ENCODE assay signal across 8 mouse cellular contexts in genomic region chr3:123385118-123385485, GRCm38 (mm10). TPM values are rescaled to one million over a fixed set of nuclear protein-coding genes. Genes with fewer than 3 reads are reported as not detected.
DNase-seq lines count a peak whose midpoint lies in the region; ATAC-seq and TF ChIP-seq lines count a peak whose summit lies in the region.

No protein-coding gene starts in this region.

- peak overlapping the region; percentile 89 for H3K27ac ChIP-seq in embryonic facial prominence, embryonic 10.5 days (replicated peaks)
- peak overlapping the region; percentile 95 for H3K27ac ChIP-seq in hindbrain, embryonic 15.5 days (replicated peaks)
- peak overlapping the region; percentile 92 for H3K27ac ChIP-seq in midbrain, embryonic 16.5 days (ENCODE audit: low read length)

- TF ChIP-seq CTCF in lung, adult 2 months (IDR thresholded peaks at IDR 0.05; ENCODE audit: insufficient read depth, low read length), result no peak

- H3K4me2 ChIP-seq in hindbrain, embryonic 15.5 days, result peak overlapping the region; percentile 56
- peak overlapping the region; percentile 80 for H3K4me2 ChIP-seq in midbrain, embryonic 16.5 days (ENCODE audit: low read length)

- 10% methylated on average over 6 of the region's 6 CpGs for WGBS in lung, adult 2 months
- 11% methylated on average over 6 of the region's 6 CpGs for WGBS in embryonic facial prominence, embryonic 10.5 days
- 14% methylated on average over 6 of the region's 6 CpGs for WGBS in hindbrain, embryonic 15.5 days
- WGBS in midbrain, embryonic 16.5 days, result 7% methylated on average over 6 of the region's 6 CpGs

- peaks cover 7% of the 10 kb centered on the region; the same call in 1 of the 2 replicates for H3K27me3 ChIP-seq in embryonic facial prominence, embryonic 10.5 days (replicated peaks; ENCODE audit: low read depth, poor library complexity, severe bottlenecking)
- H3K27me3 ChIP-seq in hindbrain, embryonic 15.5 days, result no peaks in the 10 kb centered on the region
- H3K27me3 ChIP-seq in midbrain, embryonic 16.5 days (ENCODE audit: control insufficient read depth, insufficient read depth, low read depth, low read length), result peaks cover 7% of the 10 kb centered on the region

- H3K36me3 ChIP-seq in embryonic facial prominence, embryonic 10.5 days (replicated peaks), result peaks cover 21% of the 10 kb centered on the region
- peaks cover 9% of the 10 kb centered on the region; the same call in 1 of the 2 replicates for H3K36me3 ChIP-seq in hindbrain, embryonic 15.5 days
- H3K36me3 ChIP-seq in midbrain, embryonic 16.5 days (ENCODE audit: control insufficient read depth, insufficient read depth, low read length), result peaks cover 5% of the 10 kb centered on the region; the same call in 1 of the 2 replicates

- no peak for TF ChIP-seq POLR2A in lung, adult 2 months (IDR thresholded peaks at IDR 0.05; ENCODE audit: borderline replicate concordance, extremely low read depth, low read depth, low read length)

- H3K4me1 ChIP-seq in lung, adult 2 months (ENCODE audit: control insufficient read depth, insufficient read depth, low read length), result no peaks in the 10 kb centered on the region; the same call in none of the 2 replicates
- peaks cover 14% of the 10 kb centered on the region for H3K4me1 ChIP-seq in embryonic facial prominence, embryonic 10.5 days
- peaks cover 19% of the 10 kb centered on the region for H3K4me1 ChIP-seq in hindbrain, embryonic 15.5 days (replicated peaks)
- peaks cover 20% of the 10 kb centered on the region for H3K4me1 ChIP-seq in midbrain, embryonic 16.5 days (ENCODE audit: control insufficient read depth, insufficient read depth, low read length)

- peak overlapping the region; percentile 97 for H3K4me3 ChIP-seq in lung, adult 2 months (replicated peaks; ENCODE audit: extremely low read depth, low read depth, low read length)
- H3K4me3 ChIP-seq in embryonic facial prominence, embryonic 10.5 days, result peak overlapping the region; percentile 72
- H3K4me3 ChIP-seq in hindbrain, embryonic 15.5 days, result peak overlapping the region; percentile 69
- peak overlapping the region; percentile 75 for H3K4me3 ChIP-seq in midbrain, embryonic 16.5 days (ENCODE audit: low read depth, low read length)

- no peak for DNase-seq in lung, adult 2 months
- no peak for DNase-seq in lung, postnatal 25 days (ENCODE audit: low spot score)
- DNase-seq in embryonic facial prominence, embryonic 10.5 days (ENCODE audit: low spot score), result no peak
- no peak for DNase-seq in frontal cortex, postnatal 36 days (ENCODE audit: low spot score in 2 of 2)
- no peak for DNase-seq in gastrocnemius, postnatal 4 days (ENCODE audit: low spot score in 2 of 2)

- H3K9ac ChIP-seq in hindbrain, embryonic 15.5 days, result peak overlapping the region; percentile 64
- H3K9ac ChIP-seq in midbrain, embryonic 16.5 days (ENCODE audit: low read depth, low read length), result peak overlapping the region; percentile 77

- ATAC-seq in hindbrain, embryonic 15.5 days (ENCODE audit: low FRiP score, low read depth), result peak; percentile 28; the same call in 1 of the 2 replicates
- peak; percentile 1; the same call in 1 of the 2 replicates for ATAC-seq in midbrain, embryonic 16.5 days
- ATAC-seq in inflammation-experienced regulatory T-cells, adult 6 months, result no peak

- no peaks in the 10 kb centered on the region for H3K9me3 ChIP-seq in embryonic facial prominence, embryonic 10.5 days
- H3K9me3 ChIP-seq in hindbrain, embryonic 15.5 days, result no peaks in the 10 kb centered on the region
- no peaks in the 10 kb centered on the region for H3K9me3 ChIP-seq in midbrain, embryonic 16.5 days (replicated peaks; ENCODE audit: control insufficient read depth, low read length, poor library complexity, severe bottlenecking)

RNA-seq across cellular contexts. Expression of gene Mettl14, which starts 0.8 kb away (rescaled TPM):
- 3.3 and 5.7 TPM in 2 replicates for polyA plus RNA-seq in lung, adult 2 months (2012; rRNA removed)
- 30.5 and 32.3 TPM in 2 replicates for polyA plus RNA-seq in embryonic facial prominence, embryonic 10.5 days (2016; fragmentation: Nextera tagmentation; extraction: Ambion mirVana)
- polyA plus RNA-seq in hindbrain, embryonic 15.5 days (2015; fragmentation: Nextera tagmentation; extraction: Ambion mirVana), result 21.6 and 23.3 TPM in 2 replicates
- 24.1 and 25.5 TPM in 2 replicates for polyA plus RNA-seq in midbrain, embryonic 16.5 days (2015; fragmentation: Nextera tagmentation; extraction: Ambion mirVana)
- 10 to 100 TPM; 12.9 to 13.3 TPM for total RNA-seq in gastrocnemius, postnatal 4 days (2021)
- polyA plus RNA-seq in inflammation-experienced regulatory T-cells, adult 6 months (2017; shearing (Covaris generic)), result 10 to 100 TPM; 16.9 to 20.7 (median 17.7) TPM
